Mouse (Mus musculus) cerebellum, postnatal 10 days (tissue): ENCODE measurements around the gene Zcchc13.
"Not testable (repeated sequence)": the region's sequence is repeated elsewhere in the genome, so short reads cannot be mapped to it uniquely, and the experiment has no call there.

Experiments used
- DNase-seq, 2 experiments: peaks; one replicate each; pipeline ENCODE4 v3.0.0; 2021; ENCODE audit warnings: mixed read lengths in 2 of 2

Zcchc13 gene

DNA sequence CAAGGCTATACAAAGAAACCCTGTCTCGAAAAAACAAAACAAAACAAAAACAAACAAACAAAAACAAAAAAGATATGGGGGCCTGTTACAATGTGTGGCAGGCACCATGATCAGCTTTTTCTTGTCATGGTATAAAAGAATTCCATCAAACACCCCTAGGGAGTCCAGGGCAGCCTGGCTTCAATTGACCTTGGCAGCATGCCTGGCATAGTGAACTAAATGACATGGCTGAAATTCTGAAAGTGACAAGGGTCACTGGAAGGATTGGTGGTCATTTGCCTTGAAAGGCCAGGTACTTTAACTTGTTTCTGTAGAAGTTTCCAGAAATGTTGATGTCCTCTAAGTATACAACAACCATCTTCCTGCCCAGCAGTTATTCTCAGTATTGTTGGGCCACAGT lies 13.9 kb downstream of the Zcchc13 start:
- no peak for DNase-seq

GRCm38 (mm10) chrX:103652048-103652447 lies 21.7 kb downstream of the Zcchc13 start:
- no peak for DNase-seq

GRCm38 (mm10) chrX:103653021-103653420 lies 22.6 kb downstream of the Zcchc13 start:
- no peak for DNase-seq

GRCm38 (mm10) chrX:103658985-103659384 lies 28.6 kb downstream of the Zcchc13 start:
- DNase-seq, result no peak

DNA sequence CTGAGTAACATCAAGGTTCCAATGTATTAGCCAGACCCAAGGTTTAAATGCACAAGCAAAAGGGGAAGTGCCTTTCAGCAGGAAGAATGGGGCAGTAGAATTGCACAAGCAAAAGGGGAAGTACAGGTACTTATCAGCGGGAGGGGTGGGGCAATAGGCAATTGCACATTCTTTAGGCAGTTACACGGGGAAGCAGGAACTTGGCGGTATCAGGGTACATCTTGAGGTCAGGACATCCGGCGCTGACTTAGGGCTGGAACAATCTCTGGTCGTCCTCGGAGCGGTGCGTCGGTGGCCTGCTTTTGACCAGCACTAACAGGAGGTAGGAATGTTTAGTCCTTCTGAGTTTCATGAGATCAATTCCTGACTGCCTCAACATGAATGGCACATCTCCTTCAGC lies 34.1 kb downstream of the Zcchc13 start:
- not testable (repeated sequence) for DNase-seq

GRCm38 (mm10) chrX:103670245-103670644 lies 39.9 kb downstream of the Zcchc13 start:
- DNase-seq, result peak in 1 of 2 experiments; percentile 16

DNA sequence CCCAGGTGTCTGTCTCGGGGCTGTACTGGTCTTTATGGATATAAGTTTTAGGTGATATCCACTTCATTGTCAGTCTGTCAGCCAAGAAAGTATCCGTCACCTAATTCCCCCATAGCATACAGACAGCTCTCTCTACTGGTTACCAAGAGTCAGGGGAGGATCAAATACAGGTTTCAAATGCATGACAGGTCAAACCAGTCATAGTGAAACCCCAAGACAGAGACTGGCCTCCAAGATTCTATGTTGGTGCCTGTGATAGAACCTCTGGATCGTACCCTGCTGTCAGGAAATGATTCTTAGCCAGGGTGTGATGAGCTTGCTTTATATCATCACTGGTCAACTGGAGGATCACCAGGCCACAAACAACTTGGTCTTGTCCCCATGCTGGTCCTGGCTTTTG lies 43.4 kb downstream of the Zcchc13 start:
- no peak for DNase-seq

DNA sequence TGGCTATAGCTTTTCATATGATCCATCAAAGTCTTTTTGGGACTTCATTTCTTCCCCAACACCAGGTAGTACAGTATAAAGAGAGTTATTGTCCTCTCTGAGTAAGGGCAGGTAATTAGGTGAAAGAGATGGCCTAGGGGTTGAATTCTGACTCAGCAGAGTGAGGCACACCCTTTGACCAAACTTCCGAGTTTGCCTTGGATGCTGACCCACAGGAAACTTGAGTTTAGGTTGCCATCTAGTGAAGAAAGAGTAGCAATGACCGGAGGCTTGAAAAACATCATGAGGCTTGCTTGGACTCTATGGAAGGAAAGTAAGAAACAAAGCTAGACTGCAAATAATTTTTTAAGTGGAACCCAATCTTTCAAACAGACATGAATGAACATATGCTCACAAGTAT lies 44.3 kb downstream of the Zcchc13 start:
- DNase-seq, result peak in 1 of 2 experiments; percentile 11
